Mouse (Mus musculus) small intestine, adult 2 months (tissue): Measurements from ENCODE around the gene Mtpn. TPM values are rescaled to one million over a fixed set of nuclear protein-coding genes. Genes with fewer than 3 reads are reported as not detected.

Experiments used
- H3K27ac ChIP-seq: fragments of 200-500 bp; 2 replicates; pipeline ENCODE4 v1.5.1; 2012; ENCODE audit warnings: low read depth, low read length, control low read depth, inconsistent platforms; ENCODE audit not compliant: insufficient read depth
- H3K27me3 ChIP-seq: fragments of 200-500 bp; 2 replicates; pipeline ENCODE4 v1.6.1; 2012; ENCODE audit warnings: mild to moderate bottlenecking, moderate library complexity, low read length, inconsistent platforms; ENCODE audit not compliant: control insufficient read depth, insufficient read depth
- H3K36me3 ChIP-seq: fragments of 200-500 bp; 2 replicates; pipeline ENCODE4 v1.6.1; 2012; ENCODE audit warnings: mild to moderate bottlenecking, low read length, control low read depth, inconsistent platforms; ENCODE audit not compliant: control insufficient read depth, insufficient read depth
- H3K4me1 ChIP-seq: fragments of 200-500 bp; 2 replicates; pipeline ENCODE4 v1.6.1; 2012; ENCODE audit warnings: low read length, inconsistent platforms, mixed read lengths; ENCODE audit not compliant: control insufficient read depth, insufficient read depth, insufficient read length
- H3K4me3 ChIP-seq: fragments of 200-500 bp; 2 replicates; pipeline ENCODE4 v1.5.1; 2012; ENCODE audit warnings: low read depth, mild to moderate bottlenecking, control low read depth, inconsistent platforms, low read length, moderate library complexity
- CTCF ChIP-seq: fragments of 200-500 bp; IDR thresholded peaks from 2 replicates; pipeline ENCODE4 v1.5.1; 2012; ENCODE audit warnings: low read depth, mild to moderate bottlenecking, control low read depth, inconsistent platforms, low read length, moderate library complexity, mixed read lengths; ENCODE audit not compliant: insufficient replicate concordance, insufficient read length; ENCODE audit errors: extremely low read depth
- POLR2A ChIP-seq: fragments of 200-500 bp; IDR thresholded peaks from 2 replicates; pipeline ENCODE4 v1.6.1; 2012; ENCODE audit warnings: low read depth, mild to moderate bottlenecking, control low read depth, inconsistent platforms, low read length, moderate library complexity
- WGBS: fragments of 180-500 bp; shearing (Covaris S2); methylation state at CpG from one replicate; pipeline ENCODE4 v1.1.7; 2018; 5-methylcytosine and 5-hydroxymethylcytosine counted together
- polyA plus RNA-seq: library from polyadenylated mRNA; depleted of rRNA; stranded (reverse); fragments of >200 nt; gene quantifications from 2 replicates; pipeline ENCODE4 v1.2.3, GENCODE M21; 2012; rRNA removed

Gene Mtpn
- polyA plus RNA-seq, 1 experiment = 67.9 TPM

DNA sequence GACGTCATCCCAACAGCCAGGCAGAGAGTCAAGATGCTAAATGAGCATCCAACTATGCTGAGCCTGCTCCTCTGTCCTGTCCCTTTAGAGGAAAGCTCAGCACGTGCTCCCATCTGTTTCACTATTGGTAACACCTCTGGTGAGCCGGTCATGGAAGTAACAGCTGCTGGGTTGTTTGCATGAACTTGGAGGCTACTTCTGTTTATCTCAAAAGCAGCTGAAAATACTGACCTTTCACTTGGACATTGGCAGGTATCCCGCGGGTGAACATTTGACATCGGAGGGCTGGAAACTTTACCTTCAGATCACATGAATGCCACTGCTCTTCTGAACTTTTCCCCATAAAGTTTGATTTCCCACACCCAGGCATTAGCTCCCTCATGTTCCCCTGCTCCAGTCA, 45.8 kb downstream of the Mtpn start:
- Histone ChIP-seq H3K36me3 (no peaks in the 10 kb centered on the region), H3K4me3 (no peak overlapping the region), H3K4me1 (no peaks in the 10 kb centered on the region), H3K27ac (no peak overlapping the region), H3K27me3 (0 out of 2 replicates have a peak, but pooled peaks cover 2% of the 10 kb centered on the region)
- 77% methylated on average over 6 of the region's 6 CpGs for WGBS
- no peak for TF ChIP-seq POLR2A
- TF ChIP-seq CTCF = no peak

DNA sequence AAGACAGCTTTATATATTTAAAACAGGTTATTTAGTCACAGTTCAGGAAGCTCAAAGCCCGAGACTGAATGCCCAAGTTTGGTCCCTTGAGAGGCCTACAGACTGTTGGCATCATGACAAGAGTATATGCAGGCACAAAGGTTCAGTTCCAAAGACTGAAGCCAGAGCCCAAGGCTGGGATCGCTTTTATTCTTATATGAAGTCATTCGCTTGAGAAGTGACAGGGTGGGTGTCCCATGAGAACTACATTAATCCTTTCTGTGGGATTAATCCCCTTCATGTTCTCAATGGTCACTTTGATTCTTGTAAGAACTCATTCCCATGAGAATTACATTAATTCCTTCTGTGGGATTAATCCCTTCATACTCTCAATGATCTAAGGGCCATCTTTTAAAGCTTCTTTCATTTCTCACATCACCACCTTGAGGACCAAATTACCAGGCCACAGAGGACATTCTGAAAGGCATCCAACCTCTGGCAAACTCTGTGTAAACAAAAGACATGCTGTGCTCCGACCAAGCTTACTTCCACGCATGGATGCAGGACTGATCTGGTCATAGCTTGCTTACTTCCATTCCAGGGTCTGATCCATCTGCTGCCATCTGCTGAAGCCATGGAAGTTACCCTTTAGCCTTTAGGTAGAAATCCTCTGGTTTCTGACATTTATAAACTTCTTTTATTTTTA, 59.9 kb downstream of the Mtpn start:
- Histone ChIP-seq H3K36me3 (no peaks in the 10 kb centered on the region), H3K4me3 (no peak overlapping the region), H3K27ac (no peak overlapping the region), H3K27me3 (no peaks in the 10 kb centered on the region), H3K4me1 (no peaks in the 10 kb centered on the region)
- WGBS = 75% methylated on average over 5 of the region's 5 CpGs
- TF ChIP-seq POLR2A = no peak
- no peak for TF ChIP-seq CTCF

DNA sequence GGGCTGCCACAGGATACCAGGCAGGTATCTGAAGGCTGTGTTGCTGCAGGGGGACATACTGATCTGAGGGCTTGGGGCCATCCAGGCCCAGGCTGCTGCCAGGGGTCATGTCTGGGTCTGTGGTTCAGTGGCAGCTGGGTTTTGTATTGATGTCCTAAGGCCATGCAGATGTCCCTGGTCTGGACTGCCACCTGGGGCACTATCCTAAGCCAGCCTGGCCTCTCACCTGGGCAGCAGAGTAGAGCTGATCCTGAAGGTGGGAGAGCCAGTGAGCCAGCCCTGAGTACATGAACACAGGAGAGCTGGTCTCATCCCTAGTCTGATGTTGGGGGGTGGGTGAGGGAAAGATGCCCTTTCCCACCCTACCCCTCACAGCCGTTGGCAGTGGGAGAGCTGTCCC, 62.9 kb downstream of the Mtpn start:
- WGBS = 75% methylated on average over 1 of the region's 1 CpGs
- no peaks in the 10 kb centered on the region for H3K27me3 ChIP-seq
- H3K36me3 ChIP-seq = no peaks in the 10 kb centered on the region
- H3K4me1 ChIP-seq = no peaks in the 10 kb centered on the region
- TF ChIP-seq CTCF (no peak), POLR2A (no peak)
- H3K27ac ChIP-seq = no peak overlapping the region
- no peak overlapping the region for H3K4me3 ChIP-seq

DNA sequence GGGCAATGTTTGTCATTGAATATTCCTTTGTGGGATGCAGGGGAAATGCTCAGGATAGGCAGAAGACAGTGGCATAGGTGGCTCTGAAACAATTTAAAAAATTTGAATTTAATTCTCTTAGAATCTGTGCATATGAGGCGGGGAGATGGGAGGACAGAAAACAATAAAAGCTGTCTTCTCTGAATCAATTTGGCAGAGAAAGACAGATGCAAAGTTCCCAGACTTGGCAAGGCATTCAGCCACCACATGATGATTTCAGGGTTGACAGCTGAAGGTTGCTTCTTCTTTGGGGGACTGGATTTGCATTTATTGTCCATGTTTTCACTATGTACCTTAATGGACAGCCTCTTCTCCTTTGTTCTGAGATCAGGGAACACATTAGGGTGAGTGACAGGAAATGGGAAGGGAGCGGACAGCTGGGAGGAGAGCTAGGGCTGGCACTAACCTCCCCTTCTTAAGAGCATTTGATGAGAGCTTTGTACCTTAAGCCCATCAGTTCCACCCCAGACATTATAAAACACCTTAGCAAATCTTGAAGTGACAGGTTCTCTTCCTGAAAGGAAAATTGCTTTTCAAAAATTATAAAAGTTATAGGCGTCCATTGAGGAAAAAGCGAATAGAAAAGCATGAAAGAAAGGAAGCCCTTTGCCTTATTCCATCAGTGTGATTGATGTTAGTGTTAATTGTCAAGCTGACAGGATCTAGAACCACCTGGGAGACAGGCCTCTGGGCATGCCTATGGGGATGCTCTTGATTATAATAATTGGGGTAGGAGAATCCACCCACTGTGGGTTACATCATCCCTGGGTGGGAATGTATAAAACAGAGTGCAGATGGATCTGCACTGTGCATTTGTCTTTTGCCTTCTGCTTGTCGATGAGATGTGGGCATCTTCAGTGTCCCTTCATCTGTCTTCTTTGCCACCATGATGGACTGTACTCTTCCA, 76.0 kb downstream of the Mtpn start:
- H3K27me3 ChIP-seq = no peaks in the 10 kb centered on the region
- H3K36me3 ChIP-seq = no peaks in the 10 kb centered on the region
- H3K4me3 ChIP-seq = no peak overlapping the region
- no peaks in the 10 kb centered on the region for H3K4me1 ChIP-seq
- WGBS = 83% methylated on average over 5 of the region's 5 CpGs
- H3K27ac ChIP-seq = no peak overlapping the region
- TF ChIP-seq CTCF (no peak), POLR2A (no peak)

DNA sequence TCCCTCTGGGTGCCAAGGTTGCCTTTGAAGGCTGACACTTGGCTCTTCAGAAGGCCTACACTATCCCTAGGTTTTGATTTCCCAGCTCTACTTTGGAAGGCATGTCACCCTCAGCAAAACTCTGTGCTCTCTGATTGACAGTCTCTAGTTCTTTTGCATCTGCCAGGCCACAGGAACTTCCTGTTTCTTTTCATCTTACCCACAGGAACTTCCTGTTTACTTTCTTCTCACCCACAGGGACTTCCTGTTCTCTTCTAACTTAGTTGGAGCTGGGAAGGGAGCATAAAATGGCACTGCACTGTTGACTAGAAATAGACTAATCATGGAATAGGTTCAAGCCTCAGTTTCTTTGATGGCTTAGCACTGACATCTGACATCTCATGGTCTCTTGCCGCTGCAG, 77.2 kb downstream of the Mtpn start:
- TF ChIP-seq POLR2A = no peak
- TF ChIP-seq CTCF = no peak
- no peaks in the 10 kb centered on the region for H3K4me1 ChIP-seq
- WGBS = 84% methylated on average over 1 of the region's 1 CpGs

More for the DNA sequence above, 77.2 kb downstream of the Mtpn start:
- no peak overlapping the region for H3K27ac ChIP-seq
- no peaks in the 10 kb centered on the region for H3K36me3 ChIP-seq
- no peaks in the 10 kb centered on the region for H3K27me3 ChIP-seq
- no peak overlapping the region for H3K4me3 ChIP-seq

Other genes starting within 250 kb of the Mtpn start
- gene Slc13a4, start 231.8 kb downstream of the Mtpn start, polyA plus RNA-seq = not detected in 2 replicates
- 0.17 and 0.24 TPM in 2 replicates for gene Fam180a, start 213.7 kb downstream of the Mtpn start, polyA plus RNA-seq